Mouse (Mus musculus): Measurements from ENCODE around the gene Arhgef17.

- TF ChIP-seq GATA1 (IDR thresholded peaks at IDR 0.05; ENCODE audit: borderline replicate concordance, low read length) = no peak
- no peak for TF ChIP-seq FLI1 (IDR thresholded peaks at IDR 0.05; ENCODE audit: low read length)
Observed at GRCm38 (mm10) chr7:100931316-100931925, 486 bp downstream of the Arhgef17 start.
